Mouse (Mus musculus) brain, embryonic 14.5 days (tissue): ENCODE measurements at regions not wholly inside any gene's neighbourhood (a gene's known extent, or its start where the extent isn't known, plus 50 kb on each side); places are given as distances from the start of the nearest gene placed in this dataset.

ENCODE experiments used
- CTCF ChIP-seq: fragments of 200-500 bp; IDR thresholded peaks from 2 replicates; pipeline ENCODE4 v1.5.1; 2012; ENCODE audit warnings: inconsistent platforms, mild to moderate bottlenecking, moderate library complexity, borderline replicate concordance; ENCODE audit not compliant: insufficient read depth, insufficient read length; ENCODE audit errors: extremely low read depth
- POLR2A ChIP-seq: fragments of 200-500 bp; IDR thresholded peaks from 2 replicates; pipeline ENCODE4 v1.6.1; 2012; ENCODE audit warnings: mild to moderate bottlenecking, inconsistent platforms, borderline replicate concordance; ENCODE audit not compliant: poor library complexity, insufficient read depth, insufficient read length, severe bottlenecking; ENCODE audit errors: extremely low read depth

- TF ChIP-seq POLR2A: no peak
- no peak for TF ChIP-seq CTCF
Measured at GRCm38 (mm10) chr16:64062584-64062983, 198.6 kb upstream of the Epha3 start.
